Mouse (Mus musculus) stomach, embryonic 14.5 days (tissue): ENCODE data around the gene Hist1h3d. TPM values are rescaled to one million over a fixed set of nuclear protein-coding genes. Genes with fewer than 3 reads are reported as not detected.
"Not testable (repeated sequence)": the region's sequence is repeated elsewhere in the genome, so short reads cannot be mapped to it uniquely, and the experiment has no call there.

ENCODE experiments used
- ATAC-seq: fragments of 200-750 bp; cut with Nextera tagmentation; 2 replicates; pipeline ENCODE4 v1.8.0; 2017; ENCODE audit warnings: low read depth, moderate TSS enrichment; ENCODE audit not compliant: insufficient number of reproducible peaks, insufficient read depth, low FRiP score
- H3K27ac ChIP-seq: fragments of 300-500 bp; sonication (generic); 2 replicates; pipeline ENCODE4 v1.5.1; 2014; ENCODE audit warnings: mild to moderate bottlenecking, low read length, moderate library complexity, mixed read lengths
- H3K27me3 ChIP-seq: fragments of 300-500 bp; sonication (generic); 2 replicates; pipeline ENCODE4 v1.6.1; 2014; ENCODE audit warnings: low read length, control low read depth, mixed read lengths; ENCODE audit not compliant: control insufficient read depth, insufficient read depth
- H3K36me3 ChIP-seq: fragments of 300-500 bp; sonication (generic); 2 replicates; pipeline ENCODE4 v1.6.1; 2014; ENCODE audit warnings: mild to moderate bottlenecking, control low read depth, low read length, moderate library complexity, mixed read lengths; ENCODE audit not compliant: control insufficient read depth, insufficient read depth
- H3K4me1 ChIP-seq: fragments of 300-500 bp; sonication (generic); 2 replicates; pipeline ENCODE4 v1.6.1; 2014; ENCODE audit warnings: low read length, control low read depth, mixed read lengths; ENCODE audit not compliant: control insufficient read depth, insufficient read depth
- H3K4me2 ChIP-seq: fragments of 300-500 bp; sonication (generic); replicated peaks from 2 replicates; pipeline ENCODE4 v1.6.1; 2014; ENCODE audit warnings: low read depth, low read length, control low read depth
- H3K4me3 ChIP-seq: fragments of 300-500 bp; sonication (generic); 2 replicates; pipeline ENCODE4 v1.5.1; 2014; ENCODE audit warnings: low read depth, low read length, control low read depth
- H3K9ac ChIP-seq: fragments of 300-500 bp; sonication (generic); replicated peaks from 2 replicates; pipeline ENCODE4 v1.6.1; 2014; ENCODE audit warnings: low read depth, mild to moderate bottlenecking, control low read depth, low read length, moderate library complexity, mixed read lengths
- H3K9me3 ChIP-seq: fragments of 300-500 bp; sonication (generic); 2 replicates; pipeline ENCODE4 v1.6.1; 2016; ENCODE audit warnings: low read depth, low read length, control low read depth; ENCODE audit not compliant: control insufficient read depth
- WGBS: fragments of 180-500 bp; shearing (Covaris S2); extraction: QIAGEN DNeasy Blood & Tissue Kit; methylation state at CpG from one replicate; pipeline ENCODE4 v1.1.7; 2014; 5-methylcytosine and 5-hydroxymethylcytosine counted together
- polyA plus RNA-seq: library from polyadenylated mRNA; unstranded; fragments of >200 nt; fragmentation: Nextera tagmentation; extraction: Ambion mirVana; gene quantifications from 2 replicates; pipeline ENCODE4 v1.2.1, GENCODE M21; 2014

Gene Hist1h3d
- polyA plus RNA-seq, 1 experiment from 2014 or later = 16.2 TPM

GRCm38 (mm10) chr13:23551146-23551834 lies 24.3 kb upstream of the Hist1h3d start, which contains the start of gene Hist1h4f:
Gene Hist1h4f (minus strand): TSS chr13:23551648.
- Histone ChIP-seq H3K4me3 (peak within 1 kb of the TSS; percentile 39), H3K4me2 (peak within 1 kb of the TSS; percentile 56), H3K9ac (peak within 1 kb of the TSS; percentile 55), H3K27ac (peak within 1 kb of the TSS; percentile 88)
- not testable (repeated sequence) for H3K9me3 ChIP-seq, H3K36me3 ChIP-seq, H3K27me3 ChIP-seq, H3K4me1 ChIP-seq
- WGBS = under 1% methylated on average over 47 of the region's 47 CpGs
- peak; percentile 81 for ATAC-seq

DNA sequence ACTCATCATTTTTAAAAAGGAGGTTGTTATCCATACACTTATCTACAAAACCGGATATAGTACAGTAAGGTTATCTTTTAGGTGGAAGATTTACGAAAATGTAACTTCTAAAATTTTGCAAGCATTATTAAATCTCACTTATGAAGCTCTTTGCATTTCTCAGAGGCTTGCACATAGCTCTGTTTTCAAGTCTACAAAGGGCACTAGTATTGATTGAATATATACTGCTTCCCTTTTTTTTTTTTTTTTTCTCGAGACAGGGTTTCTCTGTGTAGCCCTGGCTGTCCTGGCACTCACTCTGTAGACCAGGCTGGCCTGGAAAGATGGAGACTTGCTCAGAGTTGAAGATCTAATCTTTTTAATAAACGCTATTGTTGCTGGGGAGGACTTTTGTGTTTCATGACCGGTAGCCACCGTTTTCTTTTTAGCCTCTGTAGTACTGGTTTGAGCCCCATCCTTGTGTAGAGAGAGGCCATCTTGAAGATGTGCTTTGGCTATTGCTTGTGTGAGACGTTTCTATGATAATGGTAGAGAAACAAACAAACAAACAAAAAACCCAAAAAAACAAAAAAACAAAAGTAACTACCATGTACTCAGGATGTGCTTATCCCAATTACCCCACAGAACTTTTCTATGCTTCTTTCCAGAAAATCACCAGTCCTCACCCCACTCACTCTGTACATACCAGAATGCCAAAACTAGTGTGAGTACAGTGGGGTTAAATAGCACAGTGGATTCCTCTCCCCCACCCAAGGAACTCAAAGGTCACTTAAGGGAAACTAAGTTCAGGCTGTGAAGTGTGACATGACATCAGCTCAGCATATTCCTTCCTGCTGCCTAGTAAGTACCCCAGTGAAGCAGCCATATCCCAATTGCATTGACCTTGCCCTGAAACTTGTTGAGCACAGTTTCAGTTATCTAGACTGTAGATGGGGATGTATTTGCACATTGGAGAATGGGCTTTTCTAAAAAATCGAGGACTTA lies 23.3 kb upstream of the Hist1h3d start:
- H3K4me3 ChIP-seq = peak overlapping the region; percentile 39; the same call in 1 of the 2 replicates
- H3K27me3 ChIP-seq = no peaks in the 10 kb centered on the region
- H3K4me2 ChIP-seq = peak overlapping the region; percentile 56
- H3K9ac ChIP-seq = no peak overlapping the region
- no peaks in the 10 kb centered on the region for H3K36me3 ChIP-seq
- peak overlapping the region; percentile 88 for H3K27ac ChIP-seq
- H3K4me1 ChIP-seq = peaks cover 11% of the 10 kb centered on the region; the same call in 1 of the 2 replicates
- WGBS = 46% methylated on average over 8 of the region's 8 CpGs
- ATAC-seq = no peak
- H3K9me3 ChIP-seq = no peaks in the 10 kb centered on the region

DNA sequence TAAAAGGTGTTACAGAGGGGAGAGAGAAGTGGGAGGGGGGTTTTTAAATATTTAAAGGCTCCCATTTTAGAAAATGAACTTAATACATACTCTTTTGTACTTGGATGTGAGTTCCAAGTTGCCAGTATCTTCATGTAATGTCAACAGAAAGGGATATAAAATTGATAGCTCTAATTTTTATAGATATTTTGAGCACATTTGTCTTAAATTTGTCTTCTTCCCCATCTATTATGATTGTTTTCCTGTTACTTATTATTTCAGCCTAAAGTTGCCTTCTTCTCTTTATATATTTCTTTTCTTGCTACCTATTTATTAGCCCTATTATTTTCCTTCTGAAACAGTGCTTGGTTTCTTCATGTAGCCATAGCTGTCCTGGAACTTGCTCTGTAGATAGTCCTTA lies 22.6 kb upstream of the Hist1h3d start, which contains the start of gene Hist1h1d:
Gene Hist1h1d, plus strand, starts transcription at position 301 of the 400 bp plus-strand sequence.
- H3K9me3 ChIP-seq = no peaks in the 10 kb centered on the region
- no peak within 1 kb of the TSS for H3K9ac ChIP-seq
- H3K4me1 ChIP-seq = peaks cover 11% of the 10 kb centered on the region; the same call in 1 of the 2 replicates
- H3K36me3 ChIP-seq = no peaks in the 10 kb centered on the region
- H3K27me3 ChIP-seq = no peaks in the 10 kb centered on the region
- H3K4me3 ChIP-seq = 0 out of 2 replicates have a peak within 1 kb of the TSS, but pooled peaks have one; percentile 39
- peak within 1 kb of the TSS; percentile 99 for H3K27ac ChIP-seq
- no peak for ATAC-seq
- H3K4me2 ChIP-seq = peak within 1 kb of the TSS; percentile 56

- H3K27me3 ChIP-seq = no peaks in the 10 kb centered on the region
Observed at GRCm38 (mm10) chr13:23554393-23554792, 21.2 kb upstream of the Hist1h3d start.

GRCm38 (mm10) chr13:23554925-23555838 lies 20.4 kb upstream of the Hist1h3d start:
- no peaks in the 10 kb centered on the region for H3K9me3 ChIP-seq
- WGBS = under 1% methylated on average over 53 of the region's 54 CpGs
- H3K4me2 ChIP-seq = peak overlapping the region; percentile 94
- peak overlapping the region; percentile 69 for H3K4me3 ChIP-seq
- peaks cover 11% of the 10 kb centered on the region; the same call in 1 of the 2 replicates for H3K4me1 ChIP-seq
- H3K27ac ChIP-seq = peak overlapping the region; percentile 99
- ATAC-seq = peak; percentile 88
- H3K27me3 ChIP-seq = no peaks in the 10 kb centered on the region
- peak overlapping the region; percentile 92 for H3K9ac ChIP-seq
- H3K36me3 ChIP-seq = no peaks in the 10 kb centered on the region

More at GRCm38 (mm10) chr13:23554393-23554792, 21.2 kb upstream of the Hist1h3d start:
- H3K9ac ChIP-seq = peak overlapping the region; percentile 92
- peak overlapping the region; percentile 99 for H3K27ac ChIP-seq
- WGBS = 20% methylated on average over 9 of the region's 9 CpGs
- peak overlapping the region; percentile 94 for H3K4me2 ChIP-seq
- H3K9me3 ChIP-seq = no peaks in the 10 kb centered on the region
- peak overlapping the region; percentile 69 for H3K4me3 ChIP-seq
- no peak for ATAC-seq
- no peaks in the 10 kb centered on the region for H3K36me3 ChIP-seq
- H3K4me1 ChIP-seq = peaks cover 11% of the 10 kb centered on the region; the same call in 1 of the 2 replicates

GRCm38 (mm10) chr13:23555839-23556416 lies 19.6 kb upstream of the Hist1h3d start:
- H3K4me1 ChIP-seq = peaks cover 11% of the 10 kb centered on the region; the same call in 1 of the 2 replicates
- peak; percentile 75 for ATAC-seq
- H3K4me2 ChIP-seq = peak overlapping the region; percentile 94
- no peaks in the 10 kb centered on the region for H3K27me3 ChIP-seq
- H3K9ac ChIP-seq = peak overlapping the region; percentile 92
- peak overlapping the region; percentile 69 for H3K4me3 ChIP-seq
- no peaks in the 10 kb centered on the region for H3K9me3 ChIP-seq
- 0% methylated on average over 18 of the region's 18 CpGs for WGBS
- H3K27ac ChIP-seq = peak overlapping the region; percentile 99
- H3K36me3 ChIP-seq = no peaks in the 10 kb centered on the region

- Histone ChIP-seq H3K4me3 (peak overlapping the region; percentile 69; the same call in 1 of the 2 replicates), H3K4me2 (peak overlapping the region; percentile 94), H3K27me3 (no peaks in the 10 kb centered on the region), H3K9ac (0 out of 2 replicates have a peak overlapping the region, but pooled peaks have one; percentile 15), H3K36me3 (no peaks in the 10 kb centered on the region), H3K4me1 (peaks cover 11% of the 10 kb centered on the region; the same call in 1 of the 2 replicates), H3K9me3 (no peaks in the 10 kb centered on the region), H3K27ac (peak overlapping the region; percentile 99)
- 59% methylated on average over 3 of the region's 3 CpGs for WGBS
- no peak for ATAC-seq
Observed at GRCm38 (mm10) chr13:23556906-23557305, 18.7 kb upstream of the Hist1h3d start.
